Mouse (Mus musculus) embryo, embryonic 11.5 days (tissue): ENCODE measurements around the gene Abhd17c.
A peak's percentile ranks its signal among the peaks of the same experiment; 100 is the strongest.

ENCODE experiments used
- DNase-seq: peaks from one replicate; pipeline ENCODE4 v3.0.0-alpha.2; 2012; ENCODE audit warnings: low read depth, low spot score

Gene Abhd17c

GRCm38 (mm10) chr7:84119216-84120105 lies 32.2 kb downstream of the Abhd17c start:
- no peak for DNase-seq

GRCm38 (mm10) chr7:84117543-84118122 lies 34.1 kb downstream of the Abhd17c start:
- DNase-seq: no peak

GRCm38 (mm10) chr7:84116621-84117542 lies 34.8 kb downstream of the Abhd17c start:
- DNase-seq: no peak

- no peak for DNase-seq
Measured at GRCm38 (mm10) chr7:84115385-84115784, 36.3 kb downstream of the Abhd17c start.

- DNase-seq: no peak
Measured at GRCm38 (mm10) chr7:84114775-84115174, 36.9 kb downstream of the Abhd17c start.

- no peak for DNase-seq
Measured at GRCm38 (mm10) chr7:84113035-84113390, 38.7 kb downstream of the Abhd17c start.

- DNase-seq: no peak
Measured at GRCm38 (mm10) chr7:84112351-84113034, 39.2 kb downstream of the Abhd17c start.

- no peak for DNase-seq
Measured at GRCm38 (mm10) chr7:84111716-84112350, 39.9 kb downstream of the Abhd17c start.

GRCm38 (mm10) chr7:84106942-84107341 lies 44.8 kb downstream of the Abhd17c start:
- DNase-seq: no peak

GRCm38 (mm10) chr7:84102589-84102988 lies 49.1 kb downstream of the Abhd17c start:
- DNase-seq: no peak

GRCm38 (mm10) chr7:84100672-84101071 lies 51.0 kb downstream of the Abhd17c start:
- no peak for DNase-seq

- DNase-seq: no peak
Measured at GRCm38 (mm10) chr7:84098098-84098497, 53.6 kb downstream of the Abhd17c start.

GRCm38 (mm10) chr7:84096501-84096900 lies 55.2 kb downstream of the Abhd17c start:
- no peak for DNase-seq

GRCm38 (mm10) chr7:84090793-84091192 lies 60.9 kb downstream of the Abhd17c start:
- no peak for DNase-seq

- no peak for DNase-seq
Measured at GRCm38 (mm10) chr7:84089777-84090176, 61.9 kb downstream of the Abhd17c start.

GRCm38 (mm10) chr7:84088971-84089370 lies 62.7 kb downstream of the Abhd17c start:
- peak; percentile 52 for DNase-seq

GRCm38 (mm10) chr7:84088191-84088590 lies 63.5 kb downstream of the Abhd17c start:
- DNase-seq: no peak

- peak; percentile 69 for DNase-seq
Measured at GRCm38 (mm10) chr7:84086039-84086829, 65.5 kb downstream of the Abhd17c start, which contains the start of gene Cemip. Gene Cemip, minus strand, starts transcription at chr7:84086502.

- peak; percentile 48 for DNase-seq
Measured at GRCm38 (mm10) chr7:84085049-84085945, 66.4 kb downstream of the Abhd17c start.
